Mouse (Mus musculus) kidney, postnatal 14 days (tissue): ENCODE results near the gene Zmynd10.
"Not testable (repeated sequence)": the region's sequence is repeated elsewhere in the genome, so short reads cannot be mapped to it uniquely, and the experiment has no call there.

ENCODE experiments used
- DNase-seq: peaks from one replicate; pipeline ENCODE4 v3.0.0; 2022; ENCODE audit warnings: mixed read lengths

Zmynd10 gene

DNA sequence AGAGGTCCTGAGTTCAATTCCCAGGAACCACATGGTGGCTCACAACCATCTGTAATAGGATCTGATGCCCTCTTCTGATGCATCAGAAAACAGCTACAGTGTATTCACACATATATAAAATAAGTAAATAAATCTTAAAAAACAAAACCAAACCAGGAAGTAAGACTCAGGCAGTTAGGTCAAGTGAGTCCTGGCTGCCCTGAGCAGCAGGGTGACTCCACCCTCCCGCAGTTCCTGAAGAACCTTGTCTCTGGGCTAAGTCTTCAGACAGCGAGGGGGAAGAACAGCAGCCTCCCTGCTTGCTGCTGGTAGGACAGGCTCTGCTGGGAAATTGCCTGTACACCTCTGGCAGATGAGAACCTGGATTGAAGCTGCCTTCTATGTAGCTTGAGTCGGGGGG, 9.2 kb downstream of the Zmynd10 start:
- DNase-seq: no peak

DNA sequence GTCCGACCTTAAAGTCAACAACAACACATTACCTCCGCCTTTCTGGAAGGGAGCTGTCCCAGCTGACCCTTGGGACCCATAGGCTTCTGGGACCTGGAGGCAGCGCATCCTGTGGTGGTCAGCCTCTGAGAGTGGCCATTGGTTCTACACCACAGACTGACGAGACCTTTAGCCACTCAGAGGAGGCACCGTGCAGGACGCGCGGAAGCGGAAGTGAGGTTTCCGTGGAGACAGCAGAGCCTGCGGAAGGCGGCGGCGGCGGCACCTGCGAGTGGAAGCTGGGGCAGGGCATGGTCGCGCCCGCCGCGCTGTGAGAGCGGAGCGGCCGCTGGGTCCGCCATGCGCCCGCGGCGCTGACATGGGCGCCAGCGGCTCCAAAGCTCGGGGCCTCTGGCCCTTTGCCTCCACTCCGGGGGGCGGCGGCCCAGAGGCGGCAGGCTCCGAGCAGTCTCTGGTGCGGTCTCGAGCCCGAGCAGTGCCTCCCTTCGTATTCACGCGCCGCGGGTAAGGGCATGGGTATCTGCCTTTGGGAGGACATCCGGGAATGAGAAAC, 16.0 kb downstream of the Zmynd10 start, which contains the start of gene Tusc2:
Tusc2 (plus strand) TSS at position 227 of the 553 bp plus-strand sequence.
- peak; percentile 97 for DNase-seq

DNA sequence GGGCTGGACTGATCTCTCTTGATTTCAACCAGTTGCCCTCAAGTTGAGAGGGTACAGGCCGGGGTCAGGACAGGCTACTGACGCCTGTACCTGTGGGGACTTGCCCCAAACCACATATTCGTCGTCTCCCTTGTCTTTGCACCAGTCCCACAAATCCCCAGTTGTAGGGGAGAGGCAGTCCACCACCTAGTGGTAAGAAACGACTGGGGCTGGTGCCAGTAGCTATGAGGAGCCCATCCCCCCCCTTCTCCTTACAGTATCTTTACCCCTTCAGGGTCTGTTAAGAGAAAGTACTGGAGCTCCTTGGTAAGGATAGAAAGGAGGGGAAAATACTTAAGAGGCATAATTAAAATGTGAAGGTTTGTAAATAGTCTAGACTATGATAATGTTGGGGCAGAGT, 18.5 kb downstream of the Zmynd10 start:
- not testable (repeated sequence) for DNase-seq

DNA sequence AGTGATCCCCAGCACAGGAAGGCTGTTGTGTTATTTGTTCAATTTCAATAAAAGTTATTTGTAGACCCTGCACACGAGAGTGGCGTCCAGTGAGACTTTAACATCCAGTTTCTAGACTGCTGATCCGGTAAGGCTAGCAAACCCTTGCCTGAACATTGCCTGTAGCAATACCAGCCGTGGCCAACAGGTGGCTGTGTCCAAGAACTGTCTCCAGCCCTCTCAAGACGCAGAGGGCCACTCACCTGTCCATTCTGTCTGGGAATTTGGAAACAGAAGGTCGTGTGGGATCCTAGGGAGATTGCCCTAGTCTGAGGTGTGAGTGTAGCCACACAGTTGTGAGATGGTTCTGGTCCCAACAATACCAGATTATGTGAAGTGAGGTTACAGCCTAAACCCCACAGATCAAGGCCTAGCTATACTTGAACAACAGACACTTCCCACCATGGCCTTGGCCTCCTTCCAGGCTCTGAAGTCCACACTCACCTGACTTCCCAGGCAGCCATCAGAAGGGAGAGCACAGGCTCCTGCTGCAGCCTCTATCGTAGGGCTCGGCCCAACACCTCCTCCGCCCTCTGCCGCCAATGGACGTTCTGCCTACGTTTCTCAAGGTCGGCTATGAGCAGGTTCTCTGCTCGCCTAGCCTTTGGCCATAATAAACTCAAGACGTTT, 19.1 kb downstream of the Zmynd10 start:
- peak; percentile 92 for DNase-seq

DNA sequence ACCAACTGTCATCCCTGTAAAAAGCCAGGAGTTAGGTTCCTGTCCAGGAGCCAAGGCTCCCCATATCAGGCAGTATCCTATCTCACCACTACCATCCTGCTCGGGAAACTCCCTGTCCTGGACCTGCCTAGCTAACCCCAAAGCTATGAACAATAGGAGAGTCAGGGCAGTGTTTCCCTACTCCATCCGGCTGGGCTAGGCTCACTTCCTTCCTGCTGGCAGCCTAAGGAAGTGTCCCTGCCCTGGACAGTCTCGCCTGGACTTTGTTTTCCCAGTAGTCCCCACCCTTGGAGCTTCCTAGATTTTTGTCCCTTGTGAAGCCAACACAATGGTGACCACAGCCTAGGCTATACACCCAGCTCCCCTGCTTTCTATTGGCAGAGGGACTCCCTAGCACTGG, 19.8 kb downstream of the Zmynd10 start:
- DNase-seq: peak; percentile 76

DNA sequence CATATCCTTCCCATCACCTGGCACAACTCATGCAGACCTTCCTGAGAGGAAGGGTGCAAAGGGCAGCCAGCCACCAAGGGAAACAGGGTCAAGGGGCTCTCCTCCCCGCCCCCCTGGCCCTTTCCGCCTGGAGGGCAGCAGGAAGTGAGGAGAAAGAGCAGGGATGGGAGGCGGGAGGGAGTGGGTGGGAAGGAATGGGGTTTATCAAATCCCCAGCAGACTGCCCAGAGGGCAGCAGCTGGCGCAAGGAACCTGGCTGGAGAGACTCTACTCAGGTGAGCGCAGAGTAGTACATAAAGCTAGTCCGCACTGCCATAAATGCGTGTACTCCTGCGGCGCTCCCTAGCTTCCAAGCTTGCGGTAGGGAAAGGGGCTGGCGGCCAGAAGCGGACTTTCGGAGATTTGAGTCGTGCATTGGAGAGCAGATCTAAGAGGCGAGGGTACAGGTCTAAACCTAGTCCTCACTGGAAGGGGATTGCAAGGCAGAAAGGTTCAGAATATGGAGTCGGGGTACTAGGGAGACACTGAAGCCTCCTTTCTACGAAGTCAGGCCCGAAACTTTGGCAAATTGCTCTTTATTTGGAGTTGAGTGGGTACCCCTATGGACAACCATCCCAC, 20.7 kb downstream of the Zmynd10 start, which contains the start of gene Hyal2:
Hyal2 (plus strand) TSS at position 244 of the 618 bp plus-strand sequence.
- peak; percentile 88 for DNase-seq

DNA sequence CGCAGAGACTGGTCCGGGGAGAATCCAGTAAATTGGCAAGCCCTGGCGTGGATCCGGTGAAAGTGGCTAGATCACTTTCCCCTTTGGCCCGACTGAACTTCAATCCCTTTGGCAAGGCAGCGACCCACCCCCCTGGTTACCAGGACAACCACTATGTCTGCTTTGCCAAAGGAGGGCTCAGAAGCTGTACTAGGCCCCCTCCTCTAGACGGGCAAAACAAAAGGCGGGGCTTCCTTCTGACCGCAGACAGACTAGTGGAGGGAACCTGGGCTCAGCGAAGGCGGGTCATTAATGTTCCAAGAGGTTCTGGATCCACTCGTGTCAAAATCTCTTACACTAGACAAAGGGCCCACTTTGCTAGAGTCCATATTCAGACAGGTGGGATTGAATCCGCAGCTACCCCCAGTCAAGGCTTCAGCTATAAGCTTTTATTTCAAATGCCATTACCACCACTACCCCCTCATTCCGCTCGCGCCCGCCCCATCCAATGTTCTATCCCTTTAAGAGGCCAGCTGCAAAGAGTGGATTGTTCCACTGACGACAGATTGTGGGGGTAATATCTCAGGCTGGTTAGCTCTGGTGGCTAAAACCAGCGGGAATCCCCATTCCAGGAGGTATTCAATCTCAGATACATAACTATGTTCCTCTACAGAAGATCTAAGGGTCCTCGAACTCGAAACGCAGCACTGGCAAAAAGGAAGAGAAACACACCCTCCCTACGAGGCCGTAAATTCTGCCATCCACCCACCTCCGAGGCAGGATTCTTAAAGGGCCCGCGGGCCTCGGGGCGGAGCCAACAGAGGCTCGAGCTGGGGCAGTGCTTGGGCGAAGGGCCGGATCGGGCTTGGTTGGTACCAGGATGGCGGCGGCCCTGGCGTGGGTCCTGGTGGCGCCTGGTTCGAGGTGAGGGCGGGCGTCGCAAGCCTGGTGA, 21.5 kb downstream of the Zmynd10 start:
- DNase-seq: peak; percentile 92

DNA sequence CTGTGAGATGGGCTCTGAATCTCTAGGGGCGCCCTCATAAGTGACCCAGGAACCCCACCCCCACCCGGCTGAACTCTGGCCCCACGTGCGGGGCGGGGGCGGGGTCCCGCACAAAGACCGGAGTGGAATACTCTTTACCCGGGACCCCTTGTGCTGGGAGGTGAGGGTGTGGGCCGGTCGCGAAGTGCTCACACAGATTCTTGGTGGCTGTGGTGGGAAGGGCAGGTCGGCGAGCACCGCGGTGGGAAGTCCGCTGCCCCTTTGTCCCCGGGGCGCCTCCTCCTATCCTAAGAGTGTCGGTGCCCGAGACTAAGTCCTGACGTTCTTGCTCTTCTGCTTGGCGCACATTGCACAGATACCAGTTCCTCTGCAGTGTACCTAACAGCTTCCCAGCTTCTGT, 22.2 kb downstream of the Zmynd10 start:
- DNase-seq: no peak

DNA sequence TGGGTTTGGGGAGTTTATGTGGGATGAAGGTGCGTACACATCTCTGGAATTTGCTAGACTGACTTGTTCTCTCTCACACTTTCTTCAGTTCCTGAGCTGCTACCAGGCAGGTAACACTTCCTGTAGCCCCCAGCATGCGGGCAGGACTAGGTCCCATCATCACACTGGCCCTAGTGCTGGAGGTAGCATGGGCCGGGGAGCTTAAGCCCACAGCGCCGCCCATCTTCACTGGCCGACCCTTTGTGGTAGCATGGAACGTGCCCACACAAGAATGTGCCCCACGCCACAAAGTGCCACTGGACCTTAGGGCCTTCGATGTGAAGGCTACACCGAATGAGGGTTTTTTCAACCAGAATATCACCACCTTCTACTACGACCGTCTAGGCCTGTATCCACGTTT, 22.9 kb downstream of the Zmynd10 start:
- DNase-seq: no peak

DNA sequence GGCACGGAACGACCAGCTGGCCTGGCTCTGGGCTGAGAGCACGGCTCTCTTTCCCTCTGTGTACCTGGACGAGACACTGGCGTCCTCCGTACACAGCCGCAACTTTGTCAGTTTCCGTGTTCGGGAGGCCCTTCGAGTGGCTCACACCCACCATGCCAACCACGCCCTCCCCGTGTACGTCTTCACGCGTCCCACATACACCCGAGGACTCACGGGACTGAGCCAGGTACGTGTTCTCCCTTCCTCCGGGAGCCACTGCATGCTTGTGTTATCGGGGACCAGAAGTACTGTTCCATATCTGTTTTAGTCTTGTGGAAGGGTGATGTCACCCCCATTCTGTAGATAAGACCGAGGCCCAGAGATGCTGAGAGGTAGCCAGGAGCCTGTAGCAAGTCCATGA, 23.7 kb downstream of the Zmynd10 start:
- DNase-seq: no peak

DNA sequence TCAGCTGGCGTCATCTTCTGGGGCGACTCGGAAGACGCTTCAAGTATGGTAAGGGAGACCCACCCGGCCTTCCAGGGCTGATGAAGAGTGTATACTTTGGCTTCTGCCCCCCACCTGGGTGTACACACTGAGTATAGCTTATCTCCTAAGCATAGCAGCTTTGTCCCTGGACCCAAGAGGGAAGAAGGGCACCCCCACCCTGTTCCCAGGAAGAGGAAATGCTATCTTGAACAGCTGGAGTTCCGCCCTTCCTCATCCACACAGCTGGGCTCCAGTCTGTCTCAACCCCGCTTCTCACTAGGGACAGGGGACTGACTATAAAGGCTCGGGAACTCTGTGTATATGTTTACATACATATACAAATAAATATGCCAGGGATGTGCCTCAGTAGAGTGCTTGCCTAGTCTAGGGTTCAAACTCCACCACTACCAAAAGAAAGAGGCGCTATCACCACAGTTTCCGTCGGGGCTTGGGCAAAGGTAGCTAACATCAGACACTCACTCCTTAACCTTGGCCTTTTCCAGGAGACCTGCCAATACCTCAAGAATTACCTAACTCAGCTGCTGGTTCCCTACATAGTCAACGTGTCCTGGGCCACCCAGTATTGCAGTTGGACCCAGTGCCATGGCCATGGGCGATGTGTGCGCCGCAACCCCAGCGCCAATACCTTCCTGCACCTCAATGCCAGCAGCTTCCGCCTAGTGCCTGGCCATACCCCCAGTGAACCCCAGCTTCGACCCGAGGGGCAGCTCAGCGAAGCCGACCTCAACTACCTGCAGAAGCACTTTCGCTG, 24.6 kb downstream of the Zmynd10 start:
- no peak for DNase-seq

DNA sequence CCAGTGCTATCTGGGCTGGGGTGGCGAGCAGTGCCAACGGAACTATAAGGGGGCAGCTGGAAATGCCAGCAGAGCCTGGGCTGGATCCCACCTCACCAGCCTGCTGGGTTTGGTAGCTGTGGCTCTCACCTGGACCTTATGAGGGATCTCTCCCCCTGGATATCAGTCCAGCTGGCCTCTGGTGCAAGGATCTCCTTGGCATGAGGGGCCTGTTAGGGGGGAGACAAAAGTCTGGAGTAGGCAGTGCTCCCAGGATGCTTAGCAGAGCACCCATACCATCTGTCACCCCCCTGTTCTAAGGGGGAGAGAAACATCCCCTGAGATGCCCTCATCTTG, 25.2 kb downstream of the Zmynd10 start:
- DNase-seq: no peak

DNA sequence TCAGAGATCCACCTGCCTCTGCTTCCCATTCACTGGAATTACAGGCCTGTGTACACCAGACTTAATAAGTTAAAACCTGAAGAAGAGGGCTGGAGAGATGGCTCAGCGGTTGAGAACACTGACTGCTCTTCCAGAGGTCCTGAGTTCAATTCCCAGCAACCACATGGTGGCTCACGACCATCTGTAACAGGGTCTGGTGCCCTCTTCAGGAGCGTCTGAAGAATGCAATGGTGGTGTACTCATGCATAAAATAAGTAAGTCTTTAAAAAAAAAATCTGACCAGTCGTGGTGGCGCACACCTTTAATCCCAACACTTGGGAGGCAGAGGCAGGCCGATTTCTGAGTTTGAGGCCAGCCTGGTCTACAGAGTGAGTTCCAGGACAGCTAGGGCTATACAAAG, 26.7 kb downstream of the Zmynd10 start:
- not testable (repeated sequence) for DNase-seq

DNA sequence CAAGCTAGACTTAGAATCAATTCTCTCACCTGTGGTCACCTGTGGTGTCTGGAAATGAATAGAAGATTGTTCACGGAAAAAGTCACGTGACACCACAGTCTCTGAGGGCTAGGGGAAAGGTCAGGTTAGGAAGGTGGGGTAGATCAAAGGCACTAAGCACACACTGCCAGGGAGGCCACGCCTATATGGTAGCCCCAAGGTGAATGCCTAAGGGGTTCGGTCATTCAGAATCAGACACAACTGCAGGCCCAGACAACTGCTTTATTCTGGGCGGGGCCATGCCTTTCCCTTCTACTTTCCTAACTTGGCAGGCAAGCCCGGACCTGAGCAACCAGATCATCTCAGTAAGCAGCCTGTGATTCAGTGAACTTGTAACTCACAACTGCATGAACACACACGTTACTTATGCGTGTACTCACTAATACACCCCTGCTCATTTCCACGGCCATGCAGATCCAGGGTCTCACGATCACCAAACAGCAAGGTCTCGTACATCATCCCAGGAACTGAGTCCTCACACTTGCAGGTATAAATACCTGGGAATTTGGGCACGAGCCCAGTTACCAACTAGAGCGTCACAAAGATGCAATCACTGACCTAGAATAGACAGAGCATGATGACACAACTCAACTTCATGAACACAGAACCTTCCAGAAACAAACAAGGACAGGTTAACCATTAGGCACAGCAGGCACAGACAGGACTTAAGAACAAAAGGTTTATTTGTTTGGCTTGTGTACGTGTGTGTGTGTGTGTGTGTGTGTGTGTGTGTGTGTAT, 28.7 kb downstream of the Zmynd10 start:
- DNase-seq: no peak

DNA sequence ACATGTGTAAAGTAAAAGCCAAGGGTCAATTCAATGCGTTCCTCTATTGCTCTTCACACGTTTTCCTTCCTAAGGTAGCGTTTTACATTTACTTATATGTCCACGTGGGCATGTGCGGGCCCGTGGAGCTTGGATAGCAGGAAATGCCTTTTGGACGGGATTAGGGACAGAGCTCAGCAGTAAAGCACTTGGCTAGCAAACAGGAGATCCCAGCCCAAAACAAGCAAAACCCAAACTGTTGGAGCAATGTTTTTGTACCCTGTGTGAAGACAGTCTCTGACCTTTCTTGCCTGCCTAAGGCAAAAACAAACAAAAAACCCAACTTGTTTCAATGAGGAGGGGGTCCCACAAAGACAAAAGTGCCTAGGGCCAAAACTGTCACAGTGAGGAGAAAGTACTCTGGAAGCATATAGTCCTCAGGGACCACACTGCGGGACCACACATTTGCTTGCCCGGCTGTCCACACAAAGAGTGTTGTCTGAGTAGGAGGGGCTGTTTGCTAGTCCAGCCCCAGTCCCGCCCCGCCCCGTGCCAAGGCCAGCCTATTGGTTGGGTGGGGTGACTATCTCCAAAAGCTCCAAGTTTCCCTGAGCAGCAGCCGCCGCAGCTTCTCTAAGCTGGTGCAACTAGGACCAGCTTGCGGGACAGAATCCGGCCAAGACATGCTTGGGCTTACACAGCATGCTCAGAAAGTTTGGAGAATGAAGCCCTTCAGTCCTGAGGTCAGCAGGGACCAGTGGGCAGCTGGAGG, 29.4 kb downstream of the Zmynd10 start, which contains the start of gene Hyal1:
Hyal1 (plus strand) TSS at position 571 of the 751 bp plus-strand sequence.
- peak; percentile 90 for DNase-seq

DNA sequence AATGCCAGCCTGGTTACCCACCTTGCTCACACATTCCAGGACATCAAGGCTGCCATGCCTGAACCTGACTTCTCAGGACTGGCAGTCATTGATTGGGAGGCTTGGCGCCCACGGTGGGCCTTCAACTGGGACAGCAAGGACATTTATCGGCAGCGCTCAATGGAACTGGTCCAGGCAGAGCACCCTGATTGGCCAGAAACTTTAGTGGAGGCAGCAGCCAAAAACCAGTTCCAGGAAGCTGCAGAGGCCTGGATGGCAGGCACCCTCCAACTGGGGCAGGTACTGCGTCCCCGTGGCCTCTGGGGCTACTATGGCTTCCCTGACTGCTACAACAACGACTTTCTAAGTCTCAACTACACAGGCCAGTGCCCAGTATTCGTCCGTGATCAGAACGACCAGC, 30.8 kb downstream of the Zmynd10 start:
- DNase-seq: no peak

DNA sequence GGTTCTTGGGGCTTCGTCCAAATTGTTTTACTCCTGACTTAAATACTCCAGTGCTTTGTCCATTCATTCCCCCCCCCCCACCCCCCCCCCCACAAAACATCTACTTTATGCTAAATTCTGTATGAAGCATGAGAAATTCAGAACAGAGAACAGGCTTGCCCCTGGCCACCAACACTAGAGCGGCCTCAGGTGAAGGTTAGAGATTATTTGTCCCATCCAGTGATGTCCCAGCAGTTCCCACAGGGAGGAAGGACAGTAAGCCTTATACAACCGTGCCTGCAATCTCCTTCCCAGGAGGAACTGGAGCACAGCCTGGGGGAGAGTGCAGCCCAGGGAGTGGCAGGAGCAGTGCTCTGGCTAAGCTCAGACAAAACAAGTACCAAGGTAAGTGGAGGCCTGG, 31.5 kb downstream of the Zmynd10 start, which contains the start of gene Naa80:
Naa80 (plus strand) TSS at position 301 of the 400 bp plus-strand sequence.
- no peak for DNase-seq

DNA sequence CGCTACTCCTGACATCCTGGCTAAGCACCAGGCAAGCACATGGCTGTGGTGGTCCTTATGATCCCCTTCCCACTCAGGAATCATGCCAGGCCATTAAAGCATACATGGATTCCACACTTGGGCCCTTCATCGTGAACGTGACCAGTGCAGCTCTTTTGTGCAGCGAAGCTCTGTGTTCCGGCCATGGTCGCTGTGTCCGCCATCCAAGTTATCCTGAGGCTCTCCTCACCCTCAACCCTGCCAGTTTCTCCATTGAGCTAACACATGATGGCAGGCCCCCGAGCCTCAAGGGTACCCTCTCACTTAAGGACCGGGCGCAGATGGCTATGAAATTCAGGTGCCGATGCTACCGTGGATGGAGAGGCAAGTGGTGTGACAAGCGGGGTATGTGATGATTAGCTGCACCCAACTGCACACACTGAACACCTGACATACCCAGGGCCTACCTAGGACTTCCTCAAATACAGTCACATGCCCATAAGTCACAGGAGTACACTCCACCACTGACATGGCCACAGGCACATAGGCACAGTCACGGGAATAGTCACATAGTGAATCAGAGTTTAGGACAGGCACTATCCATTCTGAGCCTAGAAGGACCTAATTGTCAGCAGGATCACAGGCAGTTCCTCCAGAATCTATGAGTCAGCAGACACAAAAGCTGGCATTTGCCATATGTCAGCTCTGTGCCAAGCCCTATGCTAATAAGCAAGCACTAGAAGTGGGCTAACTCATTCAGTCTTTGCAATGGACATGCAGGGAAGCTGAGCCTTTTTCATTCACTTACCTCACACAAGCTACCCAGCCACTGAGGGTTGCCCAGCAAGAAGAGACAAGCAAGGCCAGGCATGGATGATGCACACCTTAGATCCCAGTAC, 32.2 kb downstream of the Zmynd10 start:
- no peak for DNase-seq

DNA sequence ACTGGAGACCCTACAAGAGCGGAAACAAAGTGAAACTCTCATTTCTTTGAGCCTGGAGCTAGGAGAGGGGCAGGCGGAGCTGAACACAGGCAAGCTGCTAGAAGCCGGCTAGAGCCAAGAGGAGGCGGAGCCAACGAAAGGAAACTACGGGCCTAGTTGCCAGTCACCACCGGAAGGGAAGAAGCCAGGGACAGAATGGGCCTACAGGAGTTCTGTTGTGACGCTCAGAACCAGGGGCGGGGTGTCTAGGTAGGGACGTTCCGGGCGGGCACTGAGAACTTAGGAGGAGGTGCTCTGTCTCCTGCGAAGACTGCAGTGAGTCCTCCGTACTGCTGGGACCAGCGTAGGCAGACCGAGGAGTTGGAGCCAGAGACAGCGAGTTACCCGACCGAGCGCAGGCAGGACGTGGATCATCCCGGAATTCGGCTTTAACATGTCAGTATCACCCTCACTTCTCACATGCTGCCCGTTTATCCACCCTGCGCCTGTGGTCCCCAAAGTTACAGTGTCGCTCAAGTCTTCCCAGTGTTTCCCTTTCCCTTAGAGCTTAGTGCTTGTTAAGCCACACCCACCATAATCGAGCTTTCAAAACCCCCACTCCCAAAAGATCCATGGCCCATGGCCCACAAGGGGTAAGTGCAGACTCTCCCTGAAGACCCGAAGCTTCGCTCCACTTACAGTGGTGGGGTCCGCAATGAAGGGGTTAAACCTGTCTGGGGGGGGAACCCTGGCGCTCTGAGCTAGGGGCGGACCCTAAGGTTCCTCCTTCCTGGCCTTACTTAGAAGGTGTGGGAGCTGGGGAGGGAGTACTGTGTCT, 33.6 kb downstream of the Zmynd10 start, which contains the start of gene Hyal3:
Hyal3 (plus strand) TSS at position 318 of the 817 bp plus-strand sequence.
- peak; percentile 95 for DNase-seq
